ENCODE assay signal across 26 mouse cellular contexts in genomic region chr4:107974527-107974926, GRCm38 (mm10). TPM values are rescaled to one million over a fixed set of nuclear protein-coding genes. Genes with fewer than 3 reads are reported as not detected.
DNase-seq lines count a peak whose midpoint lies in the region; ATAC-seq lines count a peak whose summit lies in the region.
"Had no signal": no experiment of that assay in that cellular context is flagged by ENCODE, and none has a peak within 500 bp of the region (broad histone marks: within the 10 kb centered on the region; RNA-seq: fewer than 3 reads in every experiment).

No protein-coding gene starts in this region.

- H3K36me3 ChIP-seq in forebrain, embryonic 14.5 days (ENCODE audit: control insufficient read depth, insufficient read depth, low read length), result no peaks in the 10 kb centered on the region
- H3K36me3 ChIP-seq in forebrain, embryonic 11.5 days (ENCODE audit: control insufficient read depth, insufficient read depth, low read length), result no peaks in the 10 kb centered on the region
- H3K36me3 ChIP-seq in hindbrain, embryonic 15.5 days, result no peaks in the 10 kb centered on the region
- no peaks in the 10 kb centered on the region for H3K36me3 ChIP-seq in hindbrain, embryonic 13.5 days
- no peaks in the 10 kb centered on the region for H3K36me3 ChIP-seq in forebrain, embryonic 16.5 days (ENCODE audit: control insufficient read depth, insufficient read depth)
- H3K36me3 ChIP-seq: embryonic facial prominence, embryonic 15.5 days; G1E had no signal

- no peak overlapping the region for H3K9ac ChIP-seq in forebrain, embryonic 14.5 days (ENCODE audit: low read length)
- H3K9ac ChIP-seq in forebrain, embryonic 11.5 days (ENCODE audit: low read length), result no peak overlapping the region
- no peak overlapping the region for H3K9ac ChIP-seq in hindbrain, embryonic 15.5 days
- no peak overlapping the region for H3K9ac ChIP-seq in hindbrain, embryonic 13.5 days
- H3K9ac ChIP-seq in forebrain, embryonic 16.5 days (replicated peaks; ENCODE audit: low read depth, low read length), result no peak overlapping the region
- H3K9ac ChIP-seq: embryonic facial prominence, embryonic 15.5 days; liver, postnatal 0 days had no signal

- ATAC-seq in forebrain, embryonic 14.5 days, result no peak
- ATAC-seq in forebrain, embryonic 11.5 days (replicated peaks; ENCODE audit: low FRiP score), result no peak
- 0 out of 2 replicates have a peak, but pooled peaks have one; percentile 45 for ATAC-seq in hindbrain, embryonic 15.5 days (ENCODE audit: low FRiP score, low read depth)
- no peak for ATAC-seq in hindbrain, embryonic 13.5 days (ENCODE audit: low FRiP score)
- 0 out of 2 replicates have a peak, but pooled peaks have one; percentile 52 for ATAC-seq in forebrain, embryonic 16.5 days
- ATAC-seq: intestine, embryonic 16.5 days; liver, postnatal 0 days; lung, postnatal 0 days; Patski had no signal

- no peaks in the 10 kb centered on the region for H3K27me3 ChIP-seq in forebrain, embryonic 14.5 days (replicated peaks; ENCODE audit: control insufficient read depth, insufficient read depth, low read length)
- no peaks in the 10 kb centered on the region for H3K27me3 ChIP-seq in forebrain, embryonic 11.5 days (ENCODE audit: control insufficient read depth, insufficient read depth, low read length)
- no peaks in the 10 kb centered on the region for H3K27me3 ChIP-seq in hindbrain, embryonic 15.5 days
- H3K27me3 ChIP-seq in hindbrain, embryonic 13.5 days, result no peaks in the 10 kb centered on the region
- H3K27me3 ChIP-seq in forebrain, embryonic 16.5 days (replicated peaks; ENCODE audit: control insufficient read depth, insufficient read depth, low read length), result no peaks in the 10 kb centered on the region
- H3K27me3 ChIP-seq: embryonic facial prominence, embryonic 15.5 days; Patski had no signal

- H3K27ac ChIP-seq in forebrain, embryonic 14.5 days (ENCODE audit: low read depth, low read length), result no peak overlapping the region; the same call in 1 of the 2 replicates
- no peak overlapping the region for H3K27ac ChIP-seq in forebrain, embryonic 11.5 days (ENCODE audit: low read depth, low read length)
- peak overlapping the region; percentile 51; the same call in 1 of the 2 replicates for H3K27ac ChIP-seq in hindbrain, embryonic 15.5 days (replicated peaks)
- no peak overlapping the region for H3K27ac ChIP-seq in hindbrain, embryonic 13.5 days
- no peak overlapping the region for H3K27ac ChIP-seq in forebrain, embryonic 16.5 days (ENCODE audit: low read length)
- H3K27ac ChIP-seq: embryonic facial prominence, embryonic 15.5 days; layer of hippocampus, adult 2 months; macrophage had no signal

- no peaks in the 10 kb centered on the region for H3K4me1 ChIP-seq in forebrain, embryonic 14.5 days (ENCODE audit: control insufficient read depth, insufficient read depth, low read length)
- H3K4me1 ChIP-seq in forebrain, embryonic 11.5 days (replicated peaks; ENCODE audit: control insufficient read depth, insufficient read depth, low read length), result no peaks in the 10 kb centered on the region
- H3K4me1 ChIP-seq in hindbrain, embryonic 15.5 days (replicated peaks), result peaks cover 5% of the 10 kb centered on the region; the same call in 1 of the 2 replicates
- peaks cover 5% of the 10 kb centered on the region; the same call in 1 of the 2 replicates for H3K4me1 ChIP-seq in hindbrain, embryonic 13.5 days (replicated peaks)
- H3K4me1 ChIP-seq in forebrain, embryonic 16.5 days (replicated peaks; ENCODE audit: control insufficient read depth, insufficient read depth, low read length), result peaks cover 4% of the 10 kb centered on the region

- 69% methylated on average over 11 of the region's 11 CpGs for WGBS in forebrain, embryonic 14.5 days
- WGBS in forebrain, embryonic 11.5 days, result 85% methylated on average over 11 of the region's 11 CpGs
- 70% methylated on average over 11 of the region's 11 CpGs for WGBS in hindbrain, embryonic 15.5 days
- WGBS in hindbrain, embryonic 13.5 days, result 71% methylated on average over 11 of the region's 11 CpGs
- 58% methylated on average over 11 of the region's 11 CpGs for WGBS in forebrain, embryonic 16.5 days

- H3K4me3 ChIP-seq in forebrain, embryonic 14.5 days (ENCODE audit: low read depth, low read length), result no peak overlapping the region
- H3K4me3 ChIP-seq in forebrain, embryonic 11.5 days (ENCODE audit: low read depth, low read length), result no peak overlapping the region
- H3K4me3 ChIP-seq in hindbrain, embryonic 15.5 days, result no peak overlapping the region
- no peak overlapping the region for H3K4me3 ChIP-seq in hindbrain, embryonic 13.5 days
- H3K4me3 ChIP-seq in forebrain, embryonic 16.5 days (replicated peaks; ENCODE audit: low read length), result no peak overlapping the region
- H3K4me3 ChIP-seq: embryonic facial prominence, embryonic 15.5 days; layer of hippocampus, adult 2 months had no signal

- peak; percentile 54 for DNase-seq in forebrain, embryonic 14.5 days (ENCODE audit: low spot score)
- no peak for DNase-seq in forebrain, embryonic 11.5 days (ENCODE audit: low spot score)
- peak; percentile 55 for DNase-seq in thymus, postnatal 0 days (ENCODE audit: low spot score)
- no peak for DNase-seq in thymus, postnatal 25 days
- no peak for DNase-seq in kidney, postnatal 14 days
- DNase-seq: cerebellum, adult 2 months; cerebellum, postnatal 36 days; embryo, embryonic 11 days; heart, adult 11 months; kidney, adult 9 months; kidney, postnatal 25 days; liver, postnatal 0 days; thymus, postnatal 36 days had no signal

- H3K9me3 ChIP-seq in forebrain, embryonic 14.5 days (replicated peaks; ENCODE audit: control insufficient read depth, low read length), result no peaks in the 10 kb centered on the region
- H3K9me3 ChIP-seq in forebrain, embryonic 11.5 days (ENCODE audit: control insufficient read depth, low read length), result no peaks in the 10 kb centered on the region
- H3K9me3 ChIP-seq in hindbrain, embryonic 15.5 days, result no peaks in the 10 kb centered on the region
- no peaks in the 10 kb centered on the region for H3K9me3 ChIP-seq in hindbrain, embryonic 13.5 days
- H3K9me3 ChIP-seq in forebrain, embryonic 16.5 days (ENCODE audit: control insufficient read depth, low read length), result no peaks in the 10 kb centered on the region
- H3K9me3 ChIP-seq: embryonic facial prominence, embryonic 15.5 days; G1E had no signal

- no peak overlapping the region for H3K4me2 ChIP-seq in forebrain, embryonic 14.5 days (ENCODE audit: low read length)
- no peak overlapping the region for H3K4me2 ChIP-seq in forebrain, embryonic 11.5 days (ENCODE audit: low read depth, low read length, severe bottlenecking)
- no peak overlapping the region for H3K4me2 ChIP-seq in hindbrain, embryonic 15.5 days
- no peak overlapping the region for H3K4me2 ChIP-seq in hindbrain, embryonic 13.5 days
- H3K4me2 ChIP-seq in forebrain, embryonic 16.5 days (ENCODE audit: low read length), result no peak overlapping the region
- H3K4me2 ChIP-seq: embryonic facial prominence, embryonic 15.5 days; heart, embryonic 11.5 days; liver, embryonic 11.5 days had no signal

RNA-seq across cellular contexts. Expression of gene Slc1a7, which starts 6.4 kb away (rescaled TPM):
- not detected in 2 replicates for polyA plus RNA-seq in forebrain, embryonic 14.5 days (2014; fragmentation: Nextera tagmentation; extraction: Ambion mirVana)
- not detected in 2 replicates for polyA plus RNA-seq in forebrain, embryonic 11.5 days (2014; fragmentation: Nextera tagmentation; extraction: Ambion mirVana)
- 0.05 TPM in 1 of 2 replicates, not detected in the other for polyA plus RNA-seq in hindbrain, embryonic 15.5 days (2015; fragmentation: Nextera tagmentation; extraction: Ambion mirVana)
- not detected in 2 replicates for polyA plus RNA-seq in hindbrain, embryonic 13.5 days (2015; fragmentation: Nextera tagmentation; extraction: Ambion mirVana)
- polyA plus RNA-seq in thymus, postnatal 0 days (2015; fragmentation: Nextera tagmentation; extraction: Ambion mirVana), result not detected in 2 replicates
- not detected in 2 replicates for polyA plus RNA-seq in forebrain, embryonic 16.5 days (2015; fragmentation: Nextera tagmentation; extraction: Ambion mirVana)
- polyA plus RNA-seq: G1E; heart, embryonic 11.5 days; limb, embryonic 11.5 days; liver, embryonic 11.5 days; liver, postnatal 0 days; macrophage had no signal

RNA-seq across cellular contexts. Expression of gene Cpt2, which starts 51.1 kb away (rescaled TPM):
- 20.3 and 21.0 TPM in 2 replicates for polyA plus RNA-seq in forebrain, embryonic 14.5 days (2014; fragmentation: Nextera tagmentation; extraction: Ambion mirVana)
- polyA plus RNA-seq in forebrain, embryonic 11.5 days (2014; fragmentation: Nextera tagmentation; extraction: Ambion mirVana), result 30.9 and 31.6 TPM in 2 replicates
- 16.2 and 17.7 TPM in 2 replicates for polyA plus RNA-seq in hindbrain, embryonic 15.5 days (2015; fragmentation: Nextera tagmentation; extraction: Ambion mirVana)
- polyA plus RNA-seq in hindbrain, embryonic 13.5 days (2015; fragmentation: Nextera tagmentation; extraction: Ambion mirVana), result 19.0 and 20.0 TPM in 2 replicates
- 20.7 and 20.9 TPM in 2 replicates for polyA plus RNA-seq in thymus, postnatal 0 days (2015; fragmentation: Nextera tagmentation; extraction: Ambion mirVana)
- 10.4 and 16.3 TPM in 2 replicates for polyA plus RNA-seq in forebrain, embryonic 16.5 days (2015; fragmentation: Nextera tagmentation; extraction: Ambion mirVana)

Comparison
In these comparisons a context has a peak if more than half of its experiments do, and no peak if none do; other contexts are left out.
1. ATAC-seq: peak in hindbrain, embryonic 15.5 days (single experiment) and forebrain, embryonic 16.5 days (single experiment); none in forebrain, embryonic 14.5 days (single experiment), forebrain, embryonic 11.5 days (single experiment) and hindbrain, embryonic 13.5 days (single experiment).
2. DNase-seq: peak in forebrain, embryonic 14.5 days (single experiment) and thymus, postnatal 0 days (single experiment); none in forebrain, embryonic 11.5 days (single experiment), thymus, postnatal 25 days (single experiment) and kidney, postnatal 14 days (single experiment).